Mouse (Mus musculus) ovary, postnatal 14 days (tissue): ENCODE data around the gene Cdh22.
A peak's percentile ranks its signal among the peaks of the same experiment; 100 is the strongest.

Experiments used
- DNase-seq: peaks from one replicate; pipeline ENCODE4 v3.0.0; 2022; ENCODE audit warnings: low spot score

Cdh22 gene

GRCm38 (mm10) chr2:165248967-165249366 is 14.3 kb upstream of the Cdh22 start:
- DNase-seq: no peak

GRCm38 (mm10) chr2:165246349-165246748 is 11.7 kb upstream of the Cdh22 start:
- DNase-seq: no peak

- DNase-seq: no peak
Measured at GRCm38 (mm10) chr2:165243122-165243720, 8.6 kb upstream of the Cdh22 start.

GRCm38 (mm10) chr2:165242575-165242974 is 7.9 kb upstream of the Cdh22 start:
- DNase-seq: no peak

GRCm38 (mm10) chr2:165241786-165242185 is 7.1 kb upstream of the Cdh22 start:
- DNase-seq: no peak

- DNase-seq: no peak
Measured at GRCm38 (mm10) chr2:165240371-165240770, 5.7 kb upstream of the Cdh22 start.

- DNase-seq: no peak
Measured at GRCm38 (mm10) chr2:165239533-165240144, 5.0 kb upstream of the Cdh22 start.

GRCm38 (mm10) chr2:165238416-165239145 is 3.9 kb upstream of the Cdh22 start:
- no peak for DNase-seq

GRCm38 (mm10) chr2:165234291-165234612 is 401 bp downstream of the Cdh22 start:
- no peak for DNase-seq

GRCm38 (mm10) chr2:165233491-165234290 is 962 bp downstream of the Cdh22 start:
- peak; percentile 41 for DNase-seq

DNA sequence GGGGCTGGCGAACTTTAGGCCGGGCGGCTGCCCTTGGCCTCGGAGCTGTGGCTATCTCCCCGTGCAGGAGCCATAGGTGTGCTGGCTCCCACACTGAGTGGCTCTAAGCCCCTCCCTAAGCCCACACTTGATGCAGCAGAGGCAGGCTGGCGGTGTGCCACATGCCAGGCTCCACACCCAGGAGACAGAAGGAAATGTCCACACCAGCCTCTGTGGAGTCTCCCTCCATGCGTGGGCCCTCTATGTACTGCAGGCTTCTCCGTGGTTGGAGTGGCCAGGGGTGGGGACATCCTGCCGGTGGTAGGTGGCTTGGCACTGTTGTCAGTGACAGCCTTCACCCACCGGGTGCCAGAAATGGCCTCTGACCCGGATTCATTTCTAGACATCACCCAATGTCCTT is 5.6 kb downstream of the Cdh22 start:
- DNase-seq: no peak

- no peak for DNase-seq
Measured at GRCm38 (mm10) chr2:165223837-165224236, 10.8 kb downstream of the Cdh22 start.

DNA sequence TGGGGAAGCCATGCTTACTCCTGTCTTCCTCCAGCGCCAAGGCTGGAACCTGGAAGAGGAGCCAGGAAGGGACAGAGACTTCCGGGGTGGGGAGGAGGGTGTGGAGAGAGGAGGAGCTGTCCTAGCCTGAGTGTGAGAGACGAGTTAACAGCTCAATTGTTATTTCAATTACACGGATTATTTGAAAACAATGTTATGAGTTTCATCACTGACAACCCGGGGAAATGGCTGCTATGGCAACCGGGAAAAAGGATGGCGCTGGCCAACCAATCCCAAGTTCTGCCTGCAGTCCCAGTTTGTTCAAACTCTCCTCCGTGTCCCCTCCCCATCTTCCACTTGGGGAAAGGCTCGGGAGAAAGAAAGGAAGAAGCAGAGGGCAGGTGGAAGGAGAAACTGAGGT is 12.7 kb downstream of the Cdh22 start:
- no peak for DNase-seq

GRCm38 (mm10) chr2:165220347-165220945 is 14.2 kb downstream of the Cdh22 start:
- DNase-seq: no peak

DNA sequence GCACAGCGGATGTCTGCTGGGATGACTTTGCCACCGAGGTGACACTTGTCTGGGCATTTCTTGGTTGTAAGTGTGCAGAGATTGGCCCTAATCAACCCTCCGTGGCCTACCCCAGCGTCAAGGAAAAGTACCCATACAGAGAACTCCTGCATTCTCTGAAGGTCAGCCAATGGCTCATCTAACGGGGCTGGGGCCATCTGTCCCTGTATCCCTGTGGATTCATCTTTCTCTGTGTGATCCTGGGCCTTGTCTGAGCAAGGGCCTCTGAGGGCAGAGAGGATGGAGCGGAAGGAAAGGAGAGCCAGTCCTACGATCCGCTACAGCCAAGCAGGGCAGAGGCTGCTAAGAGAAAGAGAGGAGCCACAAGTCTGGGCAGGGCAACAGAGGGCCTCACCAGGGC is 15.7 kb downstream of the Cdh22 start:
- no peak for DNase-seq

DNA sequence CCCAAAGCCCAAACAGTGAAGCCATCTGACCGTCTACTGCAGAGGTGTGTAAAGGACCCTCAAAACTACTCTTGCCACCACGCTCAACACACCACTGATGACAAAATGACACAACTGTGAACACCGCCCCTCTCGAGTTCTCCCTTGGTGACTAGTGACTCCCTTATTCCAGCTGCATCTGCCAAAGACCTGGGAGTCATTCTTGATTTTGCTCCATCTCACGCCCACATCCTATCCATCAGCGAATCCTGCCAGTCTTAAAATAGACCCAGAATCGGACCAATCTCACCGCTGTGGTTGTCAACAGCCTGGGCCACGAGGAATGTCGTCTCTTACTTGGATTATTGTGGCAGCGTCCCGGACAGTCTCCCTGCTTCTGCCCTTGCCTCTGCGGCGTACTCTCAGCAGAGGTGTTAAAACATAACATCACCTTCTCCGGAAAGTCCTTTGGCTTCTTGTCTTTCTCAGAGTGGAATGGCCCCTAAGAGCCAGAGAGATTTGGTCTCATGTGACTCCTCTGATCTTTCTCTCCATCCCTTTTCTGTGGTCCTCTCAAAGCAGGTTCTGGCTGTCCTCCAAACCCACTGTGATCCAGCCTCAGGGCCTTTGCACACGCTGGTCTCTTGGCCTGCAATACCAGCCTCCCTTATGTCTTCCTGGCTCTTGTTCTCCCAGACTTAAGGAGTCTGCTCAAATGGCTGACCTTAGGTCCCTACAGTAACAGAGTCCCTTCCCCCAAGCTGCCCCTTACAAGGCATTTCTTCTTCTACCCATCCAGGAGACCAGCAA is 17.1 kb downstream of the Cdh22 start:
- DNase-seq: no peak

DNA sequence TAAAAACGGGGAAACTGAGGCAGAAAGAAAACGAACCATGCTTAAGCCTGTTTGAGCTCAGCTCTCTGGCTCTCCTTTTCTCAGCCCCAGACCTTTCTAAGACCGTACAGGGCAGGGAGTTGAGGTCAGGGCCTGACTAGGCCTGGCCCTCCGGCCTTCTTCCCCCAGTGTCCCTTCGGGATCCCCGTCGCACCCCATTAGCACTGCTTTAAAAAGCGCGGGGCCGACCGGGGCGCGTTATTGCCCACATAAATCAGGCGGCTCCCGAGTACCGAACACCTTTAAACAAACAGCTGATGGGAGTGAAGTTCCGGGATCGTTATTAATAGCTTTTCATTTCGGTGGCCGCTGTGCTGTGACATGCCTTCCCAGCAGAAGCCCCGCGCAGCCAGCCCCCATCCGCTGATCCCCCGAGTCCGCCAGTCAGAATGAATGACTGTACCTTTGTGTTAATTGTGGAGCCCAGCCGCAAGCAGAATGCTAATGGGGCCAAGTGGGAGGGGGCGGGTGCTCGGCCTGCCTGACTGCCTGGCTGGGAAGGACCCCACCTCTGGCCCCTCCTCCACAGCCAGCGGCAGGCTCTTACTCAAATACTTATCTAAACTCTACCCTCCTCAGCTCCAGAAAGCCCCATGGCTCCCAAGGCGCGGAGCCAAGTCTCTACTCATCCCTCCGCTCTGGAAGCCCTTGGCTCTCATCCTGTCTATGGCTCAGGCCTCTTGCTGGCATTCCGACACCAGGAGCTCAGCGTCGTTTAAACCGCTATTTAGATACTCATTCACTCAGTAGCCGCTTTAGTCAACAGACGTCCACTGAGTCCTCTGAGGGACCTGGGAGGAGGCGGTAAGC is 19.3 kb downstream of the Cdh22 start:
- DNase-seq: no peak

GRCm38 (mm10) chr2:165211426-165212079 is 23.1 kb downstream of the Cdh22 start:
- no peak for DNase-seq

- DNase-seq: no peak
Measured at GRCm38 (mm10) chr2:165210948-165211347, 23.7 kb downstream of the Cdh22 start.

DNA sequence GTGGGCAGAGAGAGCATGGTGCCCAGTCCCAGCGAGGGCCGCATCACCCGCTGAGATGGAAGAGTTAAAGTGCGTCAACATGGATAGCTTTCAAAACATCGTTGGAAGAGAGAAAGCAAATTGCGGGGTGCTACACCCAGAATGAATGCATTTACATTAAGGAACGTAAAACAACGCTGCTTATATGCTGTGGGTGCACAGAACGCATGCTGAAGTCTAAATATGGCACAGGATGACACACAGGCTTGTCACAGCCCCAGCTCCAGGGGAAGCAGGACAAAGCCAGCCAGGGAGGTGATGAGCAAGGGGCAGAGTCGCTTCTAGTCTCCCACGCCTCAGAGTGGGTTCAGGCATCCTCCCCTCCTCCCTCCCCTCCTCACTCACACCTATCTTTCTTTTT is 27.0 kb downstream of the Cdh22 start:
- no peak for DNase-seq
